Mouse (Mus musculus) frontal cortex, postnatal 14 days (tissue): ENCODE measurements around the gene Eva1a.
A peak's percentile ranks its signal among the peaks of the same experiment; 100 is the strongest.

Experiments
- DNase-seq, 2 experiments: peaks; one replicate each; pipeline ENCODE4 v3.0.0; 2022; ENCODE audit warnings: low spot score in 2 of 2

The Eva1a gene

DNA sequence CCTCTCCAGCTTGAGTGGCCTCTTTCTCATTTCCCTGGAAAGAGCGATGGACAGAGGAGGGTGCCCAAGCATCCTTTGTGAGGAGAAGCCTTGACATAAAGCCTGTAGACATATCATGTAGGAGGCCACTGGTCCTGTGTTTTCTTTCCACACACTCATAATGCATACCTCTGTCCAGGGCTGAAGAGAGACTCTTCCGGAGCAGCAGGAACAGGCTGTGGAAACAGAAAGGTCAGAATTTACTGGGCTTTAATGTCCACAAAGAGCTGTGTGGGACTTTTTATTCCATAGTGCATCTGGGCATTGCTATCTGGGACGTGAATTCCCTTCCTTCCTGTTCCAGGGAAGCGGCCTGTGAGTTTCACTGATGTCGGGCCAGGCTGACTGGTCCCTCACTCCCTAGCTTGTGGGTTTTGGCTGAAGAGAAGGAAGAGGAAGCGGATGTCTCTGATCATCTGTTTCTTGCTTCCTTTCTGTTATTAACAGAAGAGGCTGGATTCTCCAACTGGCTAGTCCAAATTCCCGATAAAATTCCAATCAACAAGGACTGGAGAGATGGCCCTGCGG is 25.8 kb downstream of the Eva1a start:
- no peak for DNase-seq

DNA sequence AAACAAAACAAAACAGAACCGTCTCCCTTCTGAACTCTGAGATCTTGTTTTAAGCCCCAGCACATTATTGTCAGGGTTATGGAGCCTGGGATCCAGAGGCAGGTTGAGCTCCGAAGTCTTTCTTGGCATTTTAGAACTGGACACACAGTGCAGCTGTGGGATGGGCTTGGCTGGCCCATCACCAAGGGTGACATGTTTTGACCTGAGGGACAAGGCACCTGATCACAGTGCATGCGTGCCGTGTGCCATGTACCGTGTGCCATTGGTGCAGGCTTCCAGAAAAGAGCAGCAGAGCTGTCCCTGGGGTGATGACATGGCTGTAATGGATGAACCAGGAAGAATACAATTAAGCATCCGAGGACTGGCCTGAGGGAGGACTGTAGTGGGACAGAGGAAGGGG is 29.6 kb downstream of the Eva1a start:
- no peak for DNase-seq

GRCm38 (mm10) chr6:82073011-82073410 is 32.2 kb downstream of the Eva1a start:
- peak in 1 of 2 experiments; percentile 18 for DNase-seq

- DNase-seq, result no peak
These were observed 32.7 kb downstream of the Eva1a start for GRCm38 (mm10) chr6:82073567-82073966.

DNA sequence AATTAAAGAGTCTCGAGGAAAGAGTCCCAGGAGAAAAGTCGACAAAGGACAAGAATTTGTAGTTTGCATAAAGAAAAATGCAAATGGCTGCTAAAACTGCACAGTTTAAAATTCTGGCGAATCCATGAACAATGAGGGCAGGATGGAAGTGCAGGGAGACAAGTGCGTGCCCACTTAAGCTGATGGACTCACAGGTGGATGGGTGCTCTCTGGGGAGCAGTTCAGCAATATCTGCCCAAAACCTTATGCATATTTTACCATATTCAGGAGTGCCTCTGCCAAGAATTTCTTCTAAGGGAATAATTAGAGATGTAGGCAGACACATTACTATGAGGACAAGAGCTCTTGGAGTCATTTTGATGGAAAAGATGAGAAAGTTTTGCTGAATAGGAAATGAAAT is 35.5 kb downstream of the Eva1a start:
- no peak for DNase-seq

DNA sequence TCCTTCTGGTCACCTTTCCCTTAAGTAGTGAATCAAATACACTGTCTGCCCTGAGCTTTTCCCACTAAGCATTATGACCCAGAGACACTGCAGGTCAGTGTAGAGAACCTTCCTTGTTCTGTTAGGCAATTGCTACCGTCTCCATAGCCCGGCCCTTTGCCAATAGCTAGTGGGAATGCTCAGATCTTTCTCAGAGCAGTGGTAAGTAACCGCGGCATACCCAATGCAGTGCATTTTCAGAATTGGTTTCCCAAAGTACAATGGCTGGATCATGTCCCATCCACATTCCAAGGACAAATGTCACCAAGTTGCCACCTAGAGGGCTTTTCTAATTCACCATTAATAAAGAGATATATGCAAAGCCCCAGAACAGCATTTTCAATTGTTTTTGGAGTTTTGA is 38.0 kb downstream of the Eva1a start:
- no peak for DNase-seq

- DNase-seq, result no peak
These were observed 42.8 kb downstream of the Eva1a start for GRCm38 (mm10) chr6:82083655-82084054.

GRCm38 (mm10) chr6:82084235-82084634 is 43.4 kb downstream of the Eva1a start:
- DNase-seq, result no peak

DNA sequence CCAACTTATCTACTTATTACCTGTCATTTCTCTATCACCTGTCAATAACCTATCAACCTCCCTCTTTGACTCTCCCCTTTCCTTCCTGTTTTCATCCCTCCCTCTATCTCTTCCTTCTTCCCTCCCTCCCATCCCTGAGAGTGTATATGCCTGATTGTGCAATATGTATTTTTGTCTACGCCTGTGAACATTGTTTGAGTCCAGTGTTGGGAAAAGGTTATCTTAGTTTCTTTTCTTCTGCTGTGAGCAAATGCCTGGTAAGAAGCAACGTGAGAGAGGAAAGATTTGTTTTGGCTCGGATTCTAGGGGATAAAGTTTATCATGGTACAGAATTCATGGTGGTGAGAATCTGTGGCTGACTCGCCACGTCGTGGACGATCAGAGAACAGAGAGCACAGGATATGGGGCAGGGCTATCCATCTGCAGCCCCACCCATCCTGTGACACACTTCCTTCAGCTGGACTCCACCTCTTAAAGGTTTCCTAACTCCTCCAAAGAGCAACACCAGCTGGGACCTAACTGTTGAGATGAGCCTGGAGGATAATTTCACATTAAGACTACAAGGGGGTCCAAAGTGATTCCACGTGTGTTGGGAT is 44.6 kb downstream of the Eva1a start:
- DNase-seq, result no peak

- no peak for DNase-seq
These were observed 47.3 kb downstream of the Eva1a start for GRCm38 (mm10) chr6:82088133-82088532.

DNA sequence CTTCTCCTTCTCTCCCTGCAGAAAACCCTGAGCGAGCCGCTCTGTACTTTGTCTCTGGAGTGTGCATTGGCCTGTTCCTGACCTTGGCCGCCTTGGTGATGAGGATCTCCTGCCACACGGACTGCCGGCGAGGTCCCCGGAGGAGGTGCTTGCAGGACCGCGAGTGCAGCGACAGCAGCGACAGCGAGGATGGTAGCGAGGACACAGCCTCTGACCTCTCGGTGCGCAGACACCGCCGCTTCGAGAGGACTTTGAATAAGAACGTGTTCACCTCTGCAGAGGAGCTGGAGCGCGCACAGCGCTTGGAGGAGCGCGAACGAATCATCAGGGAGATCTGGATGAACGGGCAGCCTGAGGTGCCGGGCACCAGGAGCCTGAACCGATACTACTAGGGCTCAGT is 50.9 kb downstream of the Eva1a start:
- DNase-seq, result peak in 1 of 2 experiments; percentile 25

DNA sequence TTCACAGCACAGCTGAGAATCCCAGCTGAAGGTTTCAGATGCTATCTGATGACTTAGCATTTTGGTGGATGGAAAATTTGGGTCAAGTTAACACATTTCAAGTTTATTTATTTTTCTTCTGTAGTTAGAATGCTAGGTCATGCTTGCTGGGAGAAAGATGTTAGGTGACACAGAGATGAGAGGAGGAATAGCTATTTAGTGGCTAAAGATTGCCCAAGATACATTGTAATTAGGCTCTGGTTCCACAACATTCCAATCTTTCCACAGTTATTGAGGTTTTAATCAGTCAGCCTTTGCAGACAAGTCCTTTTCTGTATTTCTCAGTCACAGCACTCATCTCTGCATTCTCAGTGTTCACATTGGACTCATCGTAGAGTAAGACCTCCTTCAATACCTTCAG is 56.9 kb downstream of the Eva1a start:
- no peak for DNase-seq

DNA sequence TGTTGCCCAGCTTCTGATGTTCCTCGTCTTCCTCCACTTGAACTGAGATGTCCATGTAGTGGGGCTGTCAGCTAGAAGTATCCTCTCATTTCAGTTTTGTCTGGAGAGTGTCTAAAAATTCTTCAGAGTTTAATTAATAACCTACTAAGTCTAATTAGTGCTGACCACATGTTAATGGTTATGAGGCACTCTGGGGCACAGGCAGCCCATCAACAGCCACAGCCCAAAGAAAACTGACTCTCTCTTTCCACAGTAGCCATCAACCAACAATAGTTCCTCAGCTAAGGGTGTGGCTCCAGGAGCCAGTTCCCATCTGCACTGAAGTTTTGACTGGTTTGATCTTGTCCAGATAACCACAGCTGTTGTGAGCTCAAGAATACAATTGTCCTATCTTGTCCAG is 57.6 kb downstream of the Eva1a start:
- DNase-seq, result no peak

- DNase-seq, result no peak
These were observed 69.6 kb downstream of the Eva1a start for GRCm38 (mm10) chr6:82110473-82110872.

- no peak for DNase-seq
These were observed 70.3 kb downstream of the Eva1a start for GRCm38 (mm10) chr6:82111111-82111510.

DNA sequence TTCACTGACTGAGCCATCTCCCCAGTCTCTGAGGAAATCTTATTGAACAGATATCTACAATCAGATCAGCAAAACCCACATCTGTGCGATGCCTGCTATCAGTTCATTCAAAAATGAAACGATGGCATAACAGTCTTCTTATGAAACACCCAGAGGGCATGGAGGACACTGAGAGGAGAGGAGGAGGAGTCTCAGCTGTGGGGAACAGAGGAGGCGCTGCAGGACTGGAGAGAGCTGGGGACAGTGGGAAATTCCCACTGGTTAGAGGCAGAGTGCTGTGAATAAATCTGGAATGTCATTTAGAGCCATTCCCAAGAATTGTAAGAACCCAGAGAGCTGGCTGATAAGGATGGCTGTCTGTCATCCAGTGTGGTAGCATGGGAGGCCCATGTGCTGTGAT is 70.7 kb downstream of the Eva1a start:
- DNase-seq, result no peak

DNA sequence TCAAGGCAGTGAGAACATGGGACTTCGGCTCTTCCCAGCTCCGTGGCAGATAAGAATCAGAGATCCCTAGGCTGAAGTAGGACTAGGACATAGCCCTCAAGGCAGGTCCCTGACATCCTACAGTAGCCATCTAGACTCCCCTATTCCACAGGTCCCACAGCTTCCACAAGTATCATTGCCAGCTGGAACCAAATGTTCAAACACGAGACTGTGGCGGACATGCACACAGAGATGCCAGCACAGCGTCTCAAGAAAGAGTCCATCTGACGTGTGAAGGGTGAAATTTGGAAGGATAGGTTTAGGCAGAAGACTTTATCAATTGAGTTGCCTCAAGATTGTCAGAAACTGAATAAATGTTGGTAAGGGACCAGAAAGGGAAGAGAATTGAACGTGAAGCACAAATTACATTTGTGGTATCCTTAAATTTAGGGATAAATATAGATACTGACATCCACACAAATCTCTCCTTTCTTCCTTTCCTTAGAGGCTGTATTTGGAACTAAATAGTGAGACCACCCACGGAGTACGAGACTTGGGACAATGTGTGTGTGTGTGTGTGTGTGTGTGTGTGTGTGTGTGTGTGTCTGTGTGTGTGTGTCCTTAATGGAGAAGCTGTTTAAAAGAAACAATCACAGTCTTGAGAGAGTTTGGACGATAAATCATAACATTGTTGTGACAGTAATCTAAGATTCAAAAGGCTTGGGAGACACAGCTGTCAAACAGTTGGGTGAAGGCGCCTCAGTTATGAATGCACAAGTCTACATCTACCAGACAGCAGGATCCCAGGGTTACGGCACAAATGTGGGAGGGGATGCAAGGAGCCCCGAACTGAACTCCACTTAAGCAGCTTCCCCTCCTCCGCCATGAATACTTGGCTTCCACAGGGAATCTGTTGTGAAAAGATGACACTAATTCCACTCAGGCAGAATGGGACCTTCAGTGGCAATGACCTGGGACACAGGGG is 71.6 kb downstream of the Eva1a start:
- DNase-seq, result no peak

DNA sequence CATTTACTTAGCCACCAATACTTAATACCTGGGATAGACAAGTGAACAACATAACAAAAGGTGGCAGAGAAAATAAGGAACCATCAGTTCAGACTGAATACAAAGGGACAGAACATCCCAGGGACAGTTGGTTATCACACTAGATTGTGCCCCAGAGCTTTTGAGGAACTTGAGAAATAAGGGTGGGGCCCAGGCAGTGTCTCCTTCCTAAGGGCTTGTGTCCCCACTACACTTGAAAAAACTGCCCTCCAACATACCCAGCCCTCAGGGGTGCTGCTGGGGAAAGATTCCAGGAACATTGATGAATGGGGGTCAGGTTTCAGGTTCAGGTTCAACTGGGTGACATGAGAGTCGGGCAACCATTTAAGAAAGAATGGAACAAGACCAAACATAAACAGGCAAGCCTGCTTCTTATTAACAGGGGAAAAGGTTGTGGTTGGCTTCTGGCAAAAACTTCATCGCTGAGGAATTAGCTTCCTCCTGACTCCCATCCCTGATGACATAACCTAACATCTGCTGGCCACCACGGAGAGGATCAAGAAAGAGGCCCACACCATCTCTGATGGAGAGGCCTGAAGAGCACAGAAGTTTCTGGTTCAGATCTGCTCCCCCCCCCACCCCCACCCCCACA is 74.6 kb downstream of the Eva1a start:
- DNase-seq, result no peak

DNA sequence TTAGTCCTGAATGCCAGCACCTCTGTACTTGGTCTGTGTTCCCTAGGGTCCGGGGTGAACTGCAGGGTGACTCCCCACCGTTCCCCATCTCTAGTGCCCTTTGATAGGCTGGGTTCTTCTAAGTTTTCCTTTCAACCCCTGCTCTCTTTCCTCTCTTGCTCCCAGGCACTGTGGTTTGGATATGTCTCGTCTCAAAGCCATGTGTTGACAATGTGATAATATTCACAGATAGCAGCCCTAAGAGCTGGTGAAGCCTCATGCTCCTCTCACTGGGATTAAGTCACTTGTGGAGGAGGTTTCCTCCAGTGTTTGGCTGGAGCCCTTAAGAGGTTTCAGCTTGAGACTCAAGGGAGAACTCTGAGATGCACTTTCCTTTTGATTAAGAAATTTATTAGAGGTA is 75.3 kb downstream of the Eva1a start:
- DNase-seq, result no peak

DNA sequence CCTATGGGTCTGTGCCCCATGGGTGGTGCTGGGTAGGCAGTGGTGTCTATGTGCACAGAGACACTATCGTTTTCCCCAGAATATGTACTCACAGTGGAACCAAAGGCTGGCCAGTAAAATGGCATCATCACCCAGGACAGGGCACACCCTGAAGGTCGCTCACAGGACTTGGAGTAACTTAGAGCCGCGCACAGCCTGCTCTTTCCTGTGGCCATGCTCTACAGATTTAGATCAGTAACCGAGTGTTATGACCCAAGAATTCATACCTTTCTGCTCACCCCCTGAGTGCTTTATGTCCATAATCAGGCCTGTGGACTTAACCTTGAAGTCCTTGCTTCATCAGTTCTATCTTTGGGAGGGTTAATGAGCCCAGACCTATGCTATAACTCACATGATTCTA is 77.0 kb downstream of the Eva1a start:
- DNase-seq, result no peak

GRCm38 (mm10) chr6:82119322-82120162 is 78.7 kb downstream of the Eva1a start:
- DNase-seq, result peak; percentile 24 to 48

- no peak for DNase-seq
These were observed 84.3 kb downstream of the Eva1a start for GRCm38 (mm10) chr6:82125134-82125533.
